Mouse (Mus musculus): ENCODE results near the gene Zkscan1. TPM values are rescaled to one million over a fixed set of nuclear protein-coding genes. Genes with fewer than 3 reads are reported as not detected.

Zkscan1 gene
- polyA plus RNA-seq, 1 experiment from 2014 or later: 22.7 TPM

GRCm38 (mm10) chr5:138137935-138138549 is 53.2 kb downstream of the Zkscan1 start:
- Histone ChIP-seq H3K27me3 (ENCODE audit: control insufficient read depth, insufficient read depth, low read depth, low read length) (no peaks in the 10 kb centered on the region), H3K4me3 (ENCODE audit: low read depth, low read length) (no peak overlapping the region), H3K9ac (ENCODE audit: low read depth, low read length) (no peak overlapping the region), H3K4me1 (ENCODE audit: control insufficient read depth, insufficient read depth, low read length) (no peaks in the 10 kb centered on the region), H3K36me3 (ENCODE audit: control insufficient read depth, insufficient read depth, low read length) (peaks cover 23% of the 10 kb centered on the region), H3K9me3 (replicated peaks; ENCODE audit: control insufficient read depth, low read length, poor library complexity, severe bottlenecking) (no peaks in the 10 kb centered on the region), H3K27ac (ENCODE audit: low read length) (no peak overlapping the region), H3K4me2 (ENCODE audit: low read length) (no peak overlapping the region)
- 61% methylated on average over 8 of the region's 8 CpGs for WGBS
- 0 out of 2 replicates have a peak, but pooled peaks have one; percentile 64 for ATAC-seq

GRCm38 (mm10) chr5:138138585-138138984 is 53.7 kb downstream of the Zkscan1 start:
- Histone ChIP-seq H3K27ac (ENCODE audit: low read length) (no peak overlapping the region), H3K4me1 (ENCODE audit: control insufficient read depth, insufficient read depth, low read length) (no peaks in the 10 kb centered on the region), H3K9ac (ENCODE audit: low read depth, low read length) (no peak overlapping the region), H3K27me3 (ENCODE audit: control insufficient read depth, insufficient read depth, low read depth, low read length) (no peaks in the 10 kb centered on the region), H3K4me3 (ENCODE audit: low read depth, low read length) (no peak overlapping the region), H3K36me3 (ENCODE audit: control insufficient read depth, insufficient read depth, low read length) (peaks cover 21% of the 10 kb centered on the region), H3K9me3 (replicated peaks; ENCODE audit: control insufficient read depth, low read length, poor library complexity, severe bottlenecking) (no peaks in the 10 kb centered on the region), H3K4me2 (ENCODE audit: low read length) (no peak overlapping the region)
- no peak for ATAC-seq
- 76% methylated on average over 4 of the region's 4 CpGs for WGBS

GRCm38 (mm10) chr5:138154390-138154789 is 69.5 kb downstream of the Zkscan1 start:
- Histone ChIP-seq H3K4me3 (ENCODE audit: low read depth, low read length) (peak overlapping the region; percentile 89), H3K27ac (ENCODE audit: low read length) (no peak overlapping the region; the same call in 1 of the 2 replicates), H3K27me3 (ENCODE audit: control insufficient read depth, insufficient read depth, low read depth, low read length) (no peaks in the 10 kb centered on the region), H3K9ac (ENCODE audit: low read depth, low read length) (peak overlapping the region; percentile 91), H3K36me3 (ENCODE audit: control insufficient read depth, insufficient read depth, low read length) (peaks cover 16% of the 10 kb centered on the region), H3K9me3 (replicated peaks; ENCODE audit: control insufficient read depth, low read length, poor library complexity, severe bottlenecking) (no peaks in the 10 kb centered on the region), H3K4me1 (ENCODE audit: control insufficient read depth, insufficient read depth, low read length) (peaks cover 8% of the 10 kb centered on the region), H3K4me2 (ENCODE audit: low read length) (peak overlapping the region; percentile 92)
- WGBS: 88% methylated on average over 3 of the region's 3 CpGs
- no peak for ATAC-seq

GRCm38 (mm10) chr5:138155443-138155976 is 70.6 kb downstream of the Zkscan1 start, which contains the start of gene Zfp113:
Zfp113 (minus strand) TSS chr5:138155744.
- Histone ChIP-seq H3K27me3 (ENCODE audit: control insufficient read depth, insufficient read depth, low read depth, low read length) (no peaks in the 10 kb centered on the region), H3K36me3 (ENCODE audit: control insufficient read depth, insufficient read depth, low read length) (peaks cover 13% of the 10 kb centered on the region), H3K27ac (ENCODE audit: low read length) (peak within 1 kb of the TSS; percentile 94), H3K4me3 (ENCODE audit: low read depth, low read length) (peak within 1 kb of the TSS; percentile 89), H3K9me3 (replicated peaks; ENCODE audit: control insufficient read depth, low read length, poor library complexity, severe bottlenecking) (no peaks in the 10 kb centered on the region), H3K4me1 (ENCODE audit: control insufficient read depth, insufficient read depth, low read length) (peaks cover 11% of the 10 kb centered on the region), H3K9ac (ENCODE audit: low read depth, low read length) (peak within 1 kb of the TSS; percentile 91), H3K4me2 (ENCODE audit: low read length) (peak within 1 kb of the TSS; percentile 92)
- peak; percentile 97 for ATAC-seq
- under 1% methylated on average over 31 of the region's 31 CpGs for WGBS

Other genes starting within 250 kb of the Zkscan1 start
- 0.37 and 0.48 TPM in 2 replicates for gene Pilra, start 248.8 kb upstream of the Zkscan1 start, polyA plus RNA-seq (2015; fragmentation: Nextera tagmentation; extraction: Ambion mirVana)
- gene Pilrb1, start 227.0 kb upstream of the Zkscan1 start, polyA plus RNA-seq (2015; fragmentation: Nextera tagmentation; extraction: Ambion mirVana): 0.39 TPM in 1 of 2 replicates, not detected in the other
- gene Pilrb2, start 213.3 kb upstream of the Zkscan1 start, polyA plus RNA-seq (2015; fragmentation: Nextera tagmentation; extraction: Ambion mirVana): not detected in 2 replicates
- gene Cyp3a13, start 163.5 kb upstream of the Zkscan1 start, polyA plus RNA-seq (2015; fragmentation: Nextera tagmentation; extraction: Ambion mirVana): not detected in 2 replicates
- 0.31 and 0.44 TPM in 2 replicates for gene Gjc3, start 122.0 kb upstream of the Zkscan1 start, polyA plus RNA-seq (2015; fragmentation: Nextera tagmentation; extraction: Ambion mirVana)
- gene Azgp1, start 103.6 kb upstream of the Zkscan1 start, polyA plus RNA-seq (2015; fragmentation: Nextera tagmentation; extraction: Ambion mirVana): not detected in 2 replicates
- not detected in 2 replicates for gene Smok3a, start 63.8 kb upstream of the Zkscan1 start, polyA plus RNA-seq (2015; fragmentation: Nextera tagmentation; extraction: Ambion mirVana)
- gene Smok3b, start 63.7 kb upstream of the Zkscan1 start, polyA plus RNA-seq (2015; fragmentation: Nextera tagmentation; extraction: Ambion mirVana): not detected in 2 replicates
- gene Smok3c, start 31.9 kb upstream of the Zkscan1 start, polyA plus RNA-seq (2015; fragmentation: Nextera tagmentation; extraction: Ambion mirVana): not detected in 2 replicates
- gene Zscan21, start 31.8 kb downstream of the Zkscan1 start, polyA plus RNA-seq (2015; fragmentation: Nextera tagmentation; extraction: Ambion mirVana): 85.4 and 96.0 TPM in 2 replicates
- 23.9 and 26.3 TPM in 2 replicates for gene Zfp113, start 70.7 kb downstream of the Zkscan1 start, polyA plus RNA-seq (2015; fragmentation: Nextera tagmentation; extraction: Ambion mirVana)
- 288 and 309 TPM in 2 replicates for gene Cops6, start 76.0 kb downstream of the Zkscan1 start, polyA plus RNA-seq (2015; fragmentation: Nextera tagmentation; extraction: Ambion mirVana)
- gene Ap4m1, start 86.9 kb downstream of the Zkscan1 start, polyA plus RNA-seq (2015; fragmentation: Nextera tagmentation; extraction: Ambion mirVana): 24.9 and 27.2 TPM in 2 replicates
- 72.3 and 81.6 TPM in 2 replicates for gene Mcm7, start 87.3 kb downstream of the Zkscan1 start, polyA plus RNA-seq (2015; fragmentation: Nextera tagmentation; extraction: Ambion mirVana)
- 74.4 and 75.8 TPM in 2 replicates for gene Taf6, start 102.4 kb downstream of the Zkscan1 start, polyA plus RNA-seq (2015; fragmentation: Nextera tagmentation; extraction: Ambion mirVana)
- 29.0 and 33.7 TPM in 2 replicates for gene Cnpy4, start 102.4 kb downstream of the Zkscan1 start, polyA plus RNA-seq (2015; fragmentation: Nextera tagmentation; extraction: Ambion mirVana)
- gene Mblac1, start 109.2 kb downstream of the Zkscan1 start, polyA plus RNA-seq (2015; fragmentation: Nextera tagmentation; extraction: Ambion mirVana): 14.5 and 15.5 TPM in 2 replicates
- gene Nxpe5, start 140.8 kb downstream of the Zkscan1 start, polyA plus RNA-seq (2015; fragmentation: Nextera tagmentation; extraction: Ambion mirVana): not detected in 2 replicates
- 95.4 and 101 TPM in 2 replicates for gene Lamtor4, start 170.4 kb downstream of the Zkscan1 start, polyA plus RNA-seq (2015; fragmentation: Nextera tagmentation; extraction: Ambion mirVana)
- 14.7 and 15.6 TPM in 2 replicates for gene BC037034, start 178.9 kb downstream of the Zkscan1 start, polyA plus RNA-seq (2015; fragmentation: Nextera tagmentation; extraction: Ambion mirVana)
- 1.8 and 2.3 TPM in 2 replicates for gene Gal3st4, start 187.8 kb downstream of the Zkscan1 start, polyA plus RNA-seq (2015; fragmentation: Nextera tagmentation; extraction: Ambion mirVana)
- 0.09 and 0.27 TPM in 2 replicates for gene Gm43720, start 194.9 kb downstream of the Zkscan1 start, polyA plus RNA-seq (2015; fragmentation: Nextera tagmentation; extraction: Ambion mirVana)
- 179 and 220 TPM in 2 replicates for gene Gpc2, start 194.9 kb downstream of the Zkscan1 start, polyA plus RNA-seq (2015; fragmentation: Nextera tagmentation; extraction: Ambion mirVana)
- gene Stag3, start 195.2 kb downstream of the Zkscan1 start, polyA plus RNA-seq (2015; fragmentation: Nextera tagmentation; extraction: Ambion mirVana): 11.7 and 13.1 TPM in 2 replicates

Measured in midbrain, embryonic 16.5 days (tissue).